Mouse (Mus musculus): ENCODE measurements around the gene Depdc5.
"Not testable (repeated sequence)": the region's sequence is repeated elsewhere in the genome, so short reads cannot be mapped to it uniquely, and the experiment has no call there.

The Depdc5 gene

DNA sequence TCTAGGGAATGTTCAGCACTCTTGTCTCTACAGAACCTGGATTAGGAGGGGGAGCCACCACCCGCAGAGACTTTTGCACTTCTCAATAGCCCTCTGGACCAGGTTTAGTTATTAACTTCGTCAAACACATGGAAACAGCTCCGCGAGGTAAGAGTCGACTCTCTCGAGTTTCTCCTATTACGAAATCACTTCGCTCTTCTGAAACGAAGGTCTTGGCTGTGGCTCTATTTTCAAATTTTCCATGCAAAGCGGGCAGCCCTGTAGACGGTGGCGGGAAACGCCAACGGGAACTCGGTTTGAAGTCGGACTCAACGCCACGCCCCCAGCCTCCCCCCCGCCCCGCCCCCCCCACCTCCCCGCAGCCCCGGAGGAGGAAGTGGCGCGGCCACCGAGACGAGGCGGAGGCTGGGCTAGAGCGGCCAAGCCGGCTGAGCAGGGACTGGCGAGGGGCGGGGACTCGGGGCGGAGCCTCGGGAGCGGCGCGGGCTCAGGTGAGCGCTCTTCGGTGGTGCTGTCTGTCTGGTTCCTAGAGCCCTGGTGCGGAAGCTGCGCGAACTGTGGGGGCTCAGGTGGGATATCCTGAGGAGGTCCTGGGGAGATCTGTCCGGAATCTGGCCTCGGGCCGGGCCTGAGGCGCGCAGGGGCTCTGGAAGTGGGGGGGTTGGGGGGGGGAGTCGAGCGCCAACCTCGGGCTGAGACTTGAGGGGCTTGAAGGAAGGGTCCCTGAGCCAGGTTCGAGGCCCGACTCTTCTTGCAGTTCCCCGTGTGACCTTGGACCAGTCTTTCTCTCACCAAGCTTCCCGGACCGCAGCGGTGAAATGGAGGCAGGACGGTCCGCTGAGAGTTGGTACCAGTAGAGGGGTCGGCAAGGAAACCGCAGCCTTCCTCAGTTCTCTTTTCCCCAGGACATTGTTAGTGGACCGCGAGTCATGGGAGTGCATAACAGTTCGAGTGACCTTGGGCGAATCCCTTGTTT lies at the start of gene Depdc5:
TSS of gene Depdc5 (plus strand) at position 449 of the 976 bp plus-strand sequence.
- peak; percentile 96 for DNase-seq (ENCODE audit: low read depth, low spot score)

DNA sequence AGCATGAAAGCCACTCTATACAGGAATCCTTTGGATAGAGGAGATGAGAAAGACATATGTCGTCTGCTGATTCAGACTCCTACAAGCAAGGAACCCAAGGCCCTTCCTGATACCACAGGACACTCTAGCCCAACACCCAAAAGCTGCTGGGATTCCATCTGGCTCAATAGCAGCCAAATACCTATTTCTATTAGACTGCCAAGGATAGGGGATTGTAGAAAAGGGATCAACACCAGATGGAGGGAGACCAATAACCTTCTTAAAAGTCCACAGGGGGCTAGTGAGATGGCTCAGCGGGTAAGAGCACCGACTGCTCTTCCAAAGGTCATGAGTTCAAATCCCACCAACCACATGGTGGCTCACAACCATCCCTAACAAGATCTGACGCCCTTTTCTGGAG lies 48.1 kb upstream of the Depdc5 start:
- DNase-seq (ENCODE audit: low read depth, low spot score), result no peak

DNA sequence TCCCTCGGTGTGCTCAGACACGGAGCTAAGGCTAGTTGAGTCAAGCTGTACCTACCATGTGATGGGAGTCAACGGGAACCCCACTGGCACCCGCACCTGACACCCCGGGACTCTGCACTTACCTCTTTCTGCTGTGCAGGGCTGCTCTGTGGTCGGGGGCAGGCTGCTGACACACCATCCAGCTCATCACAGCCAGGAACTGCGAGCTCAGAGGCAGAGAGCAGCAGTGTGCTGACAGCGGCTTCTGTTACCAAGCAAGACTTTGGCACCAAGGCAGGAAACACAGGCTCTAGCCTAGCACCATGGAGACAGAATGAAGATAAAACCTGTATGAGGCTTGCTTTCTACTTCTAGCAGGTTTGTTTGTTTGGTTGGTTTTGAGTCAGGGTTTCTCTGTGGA lies 43.0 kb upstream of the Depdc5 start:
- DNase-seq (ENCODE audit: low read depth, low spot score), result no peak

DNA sequence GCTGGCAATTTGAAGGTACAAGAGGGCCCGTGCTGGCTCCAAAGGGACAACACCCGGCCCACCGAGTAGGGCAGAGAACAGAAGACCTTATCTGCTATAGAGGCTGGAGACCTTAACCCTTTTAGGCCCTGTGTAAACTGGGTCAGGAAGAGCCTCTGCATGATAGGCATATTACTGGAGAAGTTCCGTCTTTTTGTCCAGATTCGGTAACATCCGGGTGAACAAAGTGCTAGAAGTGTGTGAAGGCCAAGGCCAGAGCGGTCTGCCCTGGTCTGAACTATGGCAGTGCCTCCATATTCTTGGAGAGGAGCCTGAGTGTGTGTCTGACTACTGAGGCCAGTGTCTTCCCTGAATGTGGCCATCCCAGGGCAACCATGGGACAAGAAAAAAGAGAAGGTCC lies 36.5 kb upstream of the Depdc5 start, which contains the start of gene Gm20671:
TSS of gene Gm20671 (minus strand) at position 101 of the 400 bp plus-strand sequence.
- no peak for DNase-seq (ENCODE audit: low read depth, low spot score)

DNA sequence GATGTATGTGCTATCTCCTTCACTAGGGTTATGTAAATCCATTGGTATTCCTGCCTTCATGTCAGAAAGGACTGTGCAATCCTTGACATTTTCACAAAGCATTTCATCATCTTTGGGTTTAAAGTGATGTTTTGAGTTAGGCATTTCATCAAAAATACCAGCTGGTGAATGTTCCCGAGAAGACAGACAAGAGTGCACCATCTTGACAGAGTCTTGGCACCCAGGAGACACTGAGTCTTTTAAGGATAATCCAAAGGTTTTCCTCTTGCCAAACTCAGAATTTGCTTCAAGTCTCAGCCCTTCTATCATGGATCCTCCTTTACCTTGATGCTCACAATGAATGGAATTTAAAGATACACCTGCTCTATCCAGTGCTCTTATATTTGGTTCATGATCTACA lies 34.7 kb upstream of the Depdc5 start:
- not testable (repeated sequence) for DNase-seq (ENCODE audit: low read depth, low spot score)

DNA sequence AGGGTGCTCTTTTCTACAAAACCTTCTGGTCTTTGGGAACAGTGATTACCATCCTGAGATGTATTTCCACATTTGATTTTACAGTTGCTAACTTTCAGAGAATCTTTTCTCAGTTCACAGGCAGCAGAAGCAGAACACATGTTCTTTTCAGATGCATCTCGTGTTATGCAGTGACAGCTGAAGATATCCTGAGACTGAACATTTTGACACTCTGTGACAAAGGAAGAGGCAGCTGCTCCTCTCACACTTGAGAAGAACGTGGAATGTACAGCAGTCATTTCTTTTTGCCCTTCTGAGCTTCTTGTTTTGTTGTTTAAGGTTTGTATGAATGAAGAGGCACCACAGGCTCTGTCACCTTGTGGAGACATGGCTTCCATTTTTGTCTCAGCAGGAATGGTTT lies 33.4 kb upstream of the Depdc5 start:
- no peak for DNase-seq (ENCODE audit: low read depth, low spot score)

DNA sequence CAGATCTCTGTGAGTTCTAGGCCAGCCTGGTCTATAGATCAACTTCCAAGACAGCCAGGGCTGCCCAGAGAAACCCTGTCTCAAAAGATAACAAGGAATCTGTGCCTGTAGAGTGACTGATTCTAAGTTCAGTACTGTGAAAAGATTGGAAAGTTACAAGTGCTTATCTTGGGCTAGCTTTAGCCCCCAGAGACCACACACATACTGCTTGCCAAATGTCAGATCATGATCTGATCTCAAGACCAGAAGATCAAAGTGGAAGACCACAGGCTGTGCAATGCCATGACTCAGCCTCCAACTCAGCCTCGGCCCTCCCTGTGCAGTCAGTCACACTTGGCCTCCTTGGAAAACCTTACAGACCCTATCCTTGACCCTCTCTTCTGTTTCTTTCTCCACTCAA lies 29.0 kb upstream of the Depdc5 start:
- DNase-seq (ENCODE audit: low read depth, low spot score), result no peak

DNA sequence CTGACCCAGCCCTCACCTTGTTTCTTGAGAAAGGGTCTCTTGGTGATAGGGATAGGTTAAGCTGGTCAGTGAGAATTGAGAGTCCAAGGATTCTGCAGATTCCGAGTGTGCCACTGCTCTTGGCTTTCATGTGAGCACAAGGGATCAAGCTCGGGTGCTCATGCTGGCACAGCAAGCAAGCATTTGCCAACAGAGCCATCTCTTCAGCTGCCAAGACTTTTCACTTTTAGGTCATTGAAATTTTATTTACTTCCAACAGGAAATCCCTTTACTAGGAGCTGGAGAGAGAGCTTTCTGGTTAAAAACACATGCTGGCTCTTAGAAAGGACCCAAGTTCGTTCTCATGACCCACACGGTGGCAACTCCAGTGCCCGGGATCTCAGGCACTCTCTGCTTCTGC lies 26.5 kb upstream of the Depdc5 start:
- DNase-seq (ENCODE audit: low read depth, low spot score), result no peak

DNA sequence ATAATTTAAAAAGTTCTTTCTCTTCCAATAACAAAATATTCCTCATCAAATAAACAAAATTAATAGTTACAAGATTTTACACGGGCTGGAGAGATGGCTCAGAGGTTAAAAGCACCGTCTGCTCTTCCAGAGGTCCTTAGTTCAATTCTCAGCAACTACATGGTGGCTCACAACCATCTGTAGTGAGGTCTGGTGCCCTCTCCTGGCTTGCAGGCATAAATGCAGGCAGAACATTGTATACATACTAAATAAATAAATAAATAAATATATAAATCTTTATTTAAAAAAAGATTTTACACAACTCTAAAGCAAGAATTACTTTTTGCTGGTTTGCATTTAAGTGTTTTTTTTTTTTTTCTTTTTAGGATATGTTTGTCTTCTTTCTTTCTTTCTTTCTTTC lies 23.5 kb upstream of the Depdc5 start:
- DNase-seq (ENCODE audit: low read depth, low spot score), result no peak

DNA sequence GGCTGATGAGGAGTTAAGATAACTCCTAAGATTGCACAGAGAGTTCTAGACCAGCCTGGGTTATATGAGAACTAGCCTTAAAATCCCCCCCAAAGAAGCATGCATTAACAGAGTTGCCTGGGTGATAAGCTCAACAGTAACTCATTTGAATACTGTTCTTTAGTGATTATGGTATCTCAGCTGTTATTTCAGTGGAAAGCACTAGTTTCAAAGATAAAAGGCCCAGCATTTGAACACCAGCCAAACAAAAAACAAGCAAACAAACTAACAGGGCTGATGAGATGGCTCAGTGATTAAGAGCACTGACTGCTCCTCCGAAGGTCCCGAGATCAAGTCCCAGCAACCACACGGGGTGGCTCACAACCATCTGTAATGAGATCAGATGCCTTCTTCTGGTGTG lies 14.3 kb upstream of the Depdc5 start:
- no peak for DNase-seq (ENCODE audit: low read depth, low spot score)

DNA sequence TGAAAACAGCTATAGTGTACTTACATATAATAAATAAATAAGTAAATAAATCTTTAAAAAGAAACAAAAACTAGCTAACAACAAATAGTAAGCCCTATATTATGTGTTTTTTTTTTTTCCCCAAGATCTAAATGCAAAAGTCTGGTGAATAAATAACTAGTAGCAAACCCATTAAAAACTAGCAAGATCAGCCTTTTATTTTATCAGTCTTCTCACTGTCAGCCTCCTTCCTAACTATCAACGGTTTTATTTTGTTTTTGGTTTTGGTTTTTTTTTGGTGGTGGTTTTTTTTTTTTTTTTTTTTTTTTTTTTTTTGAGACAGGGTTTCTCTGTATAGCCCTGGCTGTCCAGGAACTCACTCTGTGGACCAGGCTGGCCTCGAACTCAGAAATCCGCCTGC lies 13.9 kb upstream of the Depdc5 start:
- DNase-seq (ENCODE audit: low read depth, low spot score), result not testable (repeated sequence)

DNA sequence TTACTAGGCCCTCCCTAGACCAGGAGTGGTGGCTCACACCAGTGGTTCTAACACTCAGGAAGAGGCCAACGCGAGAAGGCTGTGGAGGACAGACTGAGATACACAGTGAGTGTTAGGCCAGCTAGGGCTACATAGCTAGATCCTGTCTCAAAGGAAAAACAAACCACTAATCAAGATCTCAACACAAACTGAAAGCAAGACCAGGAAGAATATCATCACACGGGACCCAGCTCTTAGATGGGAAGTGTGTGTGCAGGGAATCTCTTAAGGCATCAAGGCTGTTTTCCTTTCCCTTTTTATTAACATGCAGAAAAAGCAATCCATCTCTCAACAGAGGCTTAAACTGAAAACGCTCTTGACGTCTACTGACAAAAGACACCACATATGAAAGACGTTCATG lies 11.5 kb upstream of the Depdc5 start:
- DNase-seq (ENCODE audit: low read depth, low spot score), result no peak

DNA sequence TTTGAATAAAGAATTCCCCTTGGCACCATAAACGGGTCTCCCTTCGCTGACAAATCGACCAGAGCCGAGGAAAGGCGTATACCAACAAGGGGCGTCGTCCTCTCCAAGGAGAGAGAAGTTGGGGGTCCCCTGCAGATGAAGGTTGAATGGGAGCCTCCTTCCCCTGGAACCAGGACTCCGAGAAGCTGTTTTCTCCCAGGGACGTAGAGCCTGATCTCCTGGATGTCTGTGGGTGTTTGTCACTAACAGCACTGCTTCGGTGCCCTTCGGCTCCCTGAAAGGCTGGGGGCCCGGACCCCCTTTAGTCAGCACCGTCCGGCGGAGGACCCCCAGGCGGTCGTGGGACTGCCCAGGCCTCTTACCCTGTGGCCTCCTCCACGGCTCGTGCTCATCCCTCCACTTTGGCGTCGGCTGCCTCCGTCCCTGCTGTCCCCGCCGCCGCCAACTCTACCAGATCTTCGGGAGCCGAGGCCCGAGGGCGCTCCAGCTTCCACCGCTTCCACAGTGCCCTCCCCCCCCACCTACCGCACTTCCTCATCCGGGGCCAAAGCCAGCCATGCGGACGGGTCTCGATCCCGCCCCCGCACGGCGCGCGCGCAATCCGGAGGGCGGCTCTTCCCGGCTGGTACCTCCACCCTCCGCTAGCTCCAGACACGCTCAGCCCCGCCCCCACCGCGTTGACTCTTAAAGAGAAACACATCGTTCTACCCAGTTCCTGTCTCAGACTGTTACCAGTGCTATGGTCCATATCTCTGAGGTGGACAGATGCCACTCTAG lies 9.6 kb upstream of the Depdc5 start, which contains the start of gene Prr14l:
TSS of gene Prr14l (minus strand) at position 526 of the 777 bp plus-strand sequence.
- peak; percentile 95 for DNase-seq (ENCODE audit: low read depth, low spot score)

GRCm38 (mm10) chr5:32854818-32855217 lies 8.7 kb upstream of the Depdc5 start:
- no peak for DNase-seq (ENCODE audit: low read depth, low spot score)

DNA sequence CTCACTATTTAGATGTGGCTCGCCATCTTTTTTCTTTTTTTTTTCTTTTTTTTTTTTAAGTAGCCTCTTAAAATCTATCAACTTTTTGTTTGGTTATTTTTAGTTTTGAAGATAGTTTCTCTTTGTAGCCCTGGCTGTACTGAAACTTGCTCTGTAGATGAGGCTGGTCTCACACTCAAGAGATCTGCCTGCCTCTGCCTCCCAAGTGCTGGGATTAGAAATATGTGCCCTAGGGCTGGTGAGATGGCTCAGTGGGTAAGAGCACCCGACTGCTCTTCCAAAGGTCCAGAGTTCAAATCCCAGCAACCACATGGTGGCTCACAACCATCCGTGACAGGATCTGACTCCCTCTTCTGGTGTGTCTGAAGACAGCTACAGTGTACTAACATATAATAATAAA lies 8.2 kb upstream of the Depdc5 start:
- DNase-seq (ENCODE audit: low read depth, low spot score), result not testable (repeated sequence)

DNA sequence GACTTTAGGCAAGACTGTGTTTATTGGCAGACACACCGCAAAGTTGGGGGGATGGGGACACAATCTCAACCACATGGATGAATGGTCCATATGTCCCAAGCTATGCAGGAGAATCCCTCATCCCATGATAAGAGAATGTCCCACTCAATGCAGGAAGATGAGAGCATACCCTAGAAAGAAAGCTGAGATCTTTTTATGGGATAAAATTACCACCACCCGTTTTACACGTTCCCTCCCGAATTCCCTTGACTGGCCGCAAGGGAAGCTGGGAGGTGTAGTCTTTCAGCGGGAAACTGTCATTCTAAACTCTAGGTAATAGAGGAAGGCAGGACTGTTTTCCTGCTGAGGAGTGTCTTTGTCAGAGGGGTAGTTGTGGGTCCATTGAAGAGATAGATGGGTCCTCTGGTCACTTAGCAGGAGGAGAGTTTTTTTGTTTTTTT lies 5.7 kb upstream of the Depdc5 start:
- peak; percentile 49 for DNase-seq (ENCODE audit: low read depth, low spot score)

DNA sequence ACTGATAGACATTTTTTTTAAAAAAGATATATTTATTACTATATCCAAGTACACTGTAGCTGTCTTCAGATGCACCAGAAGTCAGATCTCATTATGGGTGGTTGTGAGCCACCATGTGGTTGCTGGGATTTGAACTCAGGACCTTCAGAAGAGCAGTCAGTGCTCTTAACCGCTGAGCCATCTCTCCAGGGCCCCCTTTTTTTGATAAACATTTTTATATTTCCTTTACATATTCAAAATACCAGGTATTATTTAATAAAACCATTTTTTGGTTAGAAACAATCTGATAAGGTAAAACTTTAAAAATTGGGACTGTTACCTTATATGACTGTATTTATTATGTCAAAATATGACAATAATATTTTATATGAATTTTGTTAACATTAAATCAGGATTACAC lies 2.4 kb upstream of the Depdc5 start:
- DNase-seq (ENCODE audit: low read depth, low spot score), result no peak

DNA sequence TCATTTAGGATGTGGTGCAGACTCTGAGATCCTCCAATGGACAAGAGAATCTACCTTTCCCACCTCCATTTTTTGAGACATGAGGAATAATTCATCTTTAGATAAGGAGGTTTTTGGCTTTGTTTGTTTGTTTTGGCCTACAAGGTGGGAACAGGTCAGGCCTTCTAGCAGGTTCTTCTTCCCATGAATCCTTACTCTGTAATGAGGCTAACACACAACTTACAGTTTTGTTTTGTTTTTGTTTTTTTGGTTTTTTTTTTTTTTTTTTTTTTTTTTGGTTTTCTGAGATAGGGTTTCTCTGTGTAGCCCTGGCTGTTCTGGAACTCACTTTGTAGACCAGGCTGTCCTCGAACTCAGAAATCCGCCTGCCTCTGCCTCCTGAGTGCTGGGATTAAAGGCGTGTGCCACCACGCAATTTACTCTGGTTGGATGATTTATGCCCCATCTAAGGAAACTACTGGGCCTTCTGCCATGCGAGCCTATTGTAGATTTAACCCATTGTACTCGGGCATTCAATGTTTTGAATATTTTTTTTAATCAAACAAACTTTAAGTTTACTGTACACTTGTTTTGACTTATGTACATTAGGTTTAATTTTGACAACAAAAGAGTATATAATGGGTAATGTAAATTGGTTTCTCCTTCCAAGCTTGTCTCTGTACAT lies 900 bp upstream of the Depdc5 start:
- no peak for DNase-seq (ENCODE audit: low read depth, low spot score)

GRCm38 (mm10) chr5:32869389-32870024 lies 6.0 kb downstream of the Depdc5 start:
- DNase-seq (ENCODE audit: low read depth, low spot score), result no peak

DNA sequence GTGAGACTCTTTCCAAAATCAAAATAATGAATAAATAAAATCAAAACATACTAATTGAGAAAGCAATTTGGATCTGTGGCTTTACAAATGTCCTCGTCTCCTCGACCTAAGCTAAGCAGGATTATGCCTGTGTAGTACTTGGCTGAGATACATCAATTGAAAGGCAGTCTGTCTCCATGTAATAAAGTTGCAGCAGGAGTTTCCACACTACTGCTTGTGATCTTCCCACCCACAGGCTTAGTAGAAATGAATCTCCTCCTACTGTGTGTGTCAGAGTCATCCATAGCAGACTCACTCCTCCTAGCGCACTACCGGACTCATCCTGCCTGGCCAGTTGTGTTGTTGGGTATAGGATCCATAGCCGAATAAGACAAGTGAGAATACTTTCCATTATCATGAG lies 8.8 kb downstream of the Depdc5 start:
- no peak for DNase-seq (ENCODE audit: low read depth, low spot score)

GRCm38 (mm10) chr5:32886739-32887138 lies 23.2 kb downstream of the Depdc5 start:
- no peak for DNase-seq (ENCODE audit: low read depth, low spot score)

Measured in ES-CJ7 (cell line).